Mouse (Mus musculus): Measurements from ENCODE around the gene Lrp2.

DNA sequence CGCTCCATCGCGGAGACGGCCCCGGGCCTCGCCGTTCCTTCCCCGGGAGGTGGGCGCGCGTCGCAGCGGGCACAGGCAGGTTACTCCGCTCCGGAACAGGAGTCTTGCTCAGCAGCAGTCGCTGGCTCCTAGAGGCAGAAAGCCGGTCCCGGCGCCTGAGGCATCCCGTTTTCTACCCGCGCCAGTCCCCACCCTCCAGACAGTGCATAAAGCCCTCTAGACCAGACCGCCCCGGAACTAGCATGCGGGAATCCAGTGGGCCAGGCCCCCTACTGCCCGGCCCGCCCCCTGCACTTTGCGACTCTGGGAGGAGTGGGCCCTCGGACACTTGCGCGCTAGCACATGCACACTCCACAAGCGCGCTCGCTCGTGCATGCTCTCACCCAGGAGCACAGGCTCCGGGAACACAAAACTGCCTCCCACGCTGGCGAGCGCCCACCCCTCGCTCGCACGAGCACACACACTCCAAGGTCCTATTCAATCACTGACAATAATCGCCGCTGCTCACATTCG is at the start of gene Lrp2:
- TF ChIP-seq CTCF (IDR thresholded peaks at IDR 0.05; ENCODE audit: low read depth, low read length): no peak
- TF ChIP-seq POLR2A (IDR thresholded peaks at IDR 0.05; ENCODE audit: extremely low read depth, insufficient read depth, low read length): no peak
